14 mouse cellular contexts compared by ENCODE assay signal in genomic region chr6:61066501-61067282, GRCm38 (mm10).
DNase-seq lines count a peak whose midpoint lies in the region; ATAC-seq lines count a peak whose summit lies in the region.
"Had no signal": no experiment of that assay in that cellular context is flagged by ENCODE, and none has a peak within 500 bp of the region (broad histone marks: within the 10 kb centered on the region; RNA-seq: fewer than 3 reads in every experiment).

No protein-coding gene starts in this region.

- H3K9ac ChIP-seq in hindbrain, embryonic 13.5 days: no peak overlapping the region
- no peak overlapping the region for H3K9ac ChIP-seq in midbrain, embryonic 15.5 days
- H3K9ac ChIP-seq: liver, embryonic 13.5 days had no signal

- peak overlapping the region; percentile 70 for H3K27ac ChIP-seq in hindbrain, embryonic 13.5 days
- no peak overlapping the region for H3K27ac ChIP-seq in midbrain, embryonic 15.5 days
- H3K27ac ChIP-seq: gastrocnemius, adult 2 months; liver, embryonic 13.5 days had no signal

- H3K4me1 ChIP-seq in hindbrain, embryonic 13.5 days (replicated peaks): peaks cover 20% of the 10 kb centered on the region
- peaks cover 16% of the 10 kb centered on the region for H3K4me1 ChIP-seq in midbrain, embryonic 15.5 days
- H3K4me1 ChIP-seq: liver, embryonic 13.5 days had no signal

- H3K9me3 ChIP-seq in hindbrain, embryonic 13.5 days: no peaks in the 10 kb centered on the region
- no peaks in the 10 kb centered on the region for H3K9me3 ChIP-seq in midbrain, embryonic 15.5 days
- H3K9me3 ChIP-seq: G1E; liver, embryonic 13.5 days had no signal

- H3K4me2 ChIP-seq in hindbrain, embryonic 13.5 days: no peak overlapping the region
- H3K4me2 ChIP-seq in midbrain, embryonic 15.5 days: no peak overlapping the region
- H3K4me2 ChIP-seq: liver, embryonic 13.5 days had no signal

- DNase-seq in B cell, adult 2 months: peak; percentile 45 to 52
- DNase-seq in embryo, embryonic 11 days: peak; percentile 15
- DNase-seq in spleen, postnatal 10 days (ENCODE audit: low spot score in 2 of 2): no peak
- DNase-seq in heart, postnatal 14 days: no peak
- DNase-seq in layer of hippocampus, adult 8-10 months (ENCODE audit: low spot score in 2 of 2): no peak
- no peak for DNase-seq in cerebellum, adult 9-10 months
- DNase-seq: adrenal gland, postnatal 10 days; cerebellum, postnatal 10 days; gastrocnemius, adult 2 months; liver, embryonic 13.5 days had no signal

- intact Hi-C loops in heart, postnatal 14 days (cut with DNase I): no loop called here

- WGBS in hindbrain, embryonic 13.5 days: 34% methylated on average over 10 of the region's 10 CpGs
- 18% methylated on average over 10 of the region's 10 CpGs for WGBS in midbrain, embryonic 15.5 days

- ATAC-seq in hindbrain, embryonic 13.5 days (ENCODE audit: low FRiP score): 0 out of 2 replicates have a peak, but pooled peaks have one; percentile 21
- ATAC-seq in midbrain, embryonic 15.5 days (replicated peaks): 0 out of 2 replicates have a peak, but pooled peaks have one; percentile 19
- ATAC-seq: intestine, embryonic 16.5 days had no signal

- H3K36me3 ChIP-seq in hindbrain, embryonic 13.5 days: no peaks in the 10 kb centered on the region
- H3K36me3 ChIP-seq in midbrain, embryonic 15.5 days (replicated peaks): no peaks in the 10 kb centered on the region
- H3K36me3 ChIP-seq: G1E; liver, embryonic 13.5 days had no signal

- no peak overlapping the region for H3K4me3 ChIP-seq in hindbrain, embryonic 13.5 days
- no peak overlapping the region for H3K4me3 ChIP-seq in midbrain, embryonic 15.5 days
- H3K4me3 ChIP-seq: gastrocnemius, adult 2 months; liver, embryonic 13.5 days had no signal

- H3K27me3 ChIP-seq in hindbrain, embryonic 13.5 days: no peaks in the 10 kb centered on the region
- no peaks in the 10 kb centered on the region for H3K27me3 ChIP-seq in midbrain, embryonic 15.5 days (replicated peaks)
- H3K27me3 ChIP-seq: liver, embryonic 13.5 days had no signal

Comparison
In these comparisons a context has a peak if more than half of its experiments do, and no peak if none do; other contexts are left out.
1. DNase-seq: peak in B cell, adult 2 months (2 of 2) and embryo, embryonic 11 days (single experiment); none in spleen, postnatal 10 days (0 of 2), heart, postnatal 14 days (0 of 2), layer of hippocampus, adult 8-10 months (0 of 2) and cerebellum, adult 9-10 months (single experiment).